Mouse (Mus musculus) ES-Bruce4 (cell line): ENCODE data around the gene Fbxo48. TPM values are rescaled to one million over a fixed set of nuclear protein-coding genes. Genes with fewer than 3 reads are reported as not detected.
A peak's percentile ranks its signal among the peaks of the same experiment; 100 is the strongest.

Source experiments
- H3K27ac ChIP-seq: 2 replicates; pipeline ENCODE4 v1.5.1; 2012; ENCODE audit warnings: low read length, inconsistent platforms; ENCODE audit not compliant: insufficient read depth
- H3K27me3 ChIP-seq: 2 replicates; pipeline ENCODE4 v1.6.1; 2012; ENCODE audit warnings: mild to moderate bottlenecking, low read length, inconsistent platforms; ENCODE audit not compliant: control insufficient read depth, poor library complexity, insufficient read depth, severe bottlenecking
- H3K36me3 ChIP-seq: 2 replicates; pipeline ENCODE4 v1.6.1; 2012; ENCODE audit warnings: inconsistent platforms, mild to moderate bottlenecking, low read length, moderate library complexity; ENCODE audit not compliant: control insufficient read depth, poor library complexity, insufficient read depth, severe bottlenecking
- H3K4me1 ChIP-seq: one replicate; pipeline ENCODE4 v1.8.1; 2011; ENCODE audit warnings: low read length; ENCODE audit not compliant: control insufficient read depth, insufficient read depth
- H3K4me3 ChIP-seq: 2 replicates; pipeline ENCODE4 v1.5.1; 2011; ENCODE audit warnings: low read depth, mild to moderate bottlenecking, low read length
- H3K9ac ChIP-seq: 2 replicates; pipeline ENCODE4 v1.6.1; 2012; ENCODE audit warnings: low read depth, mild to moderate bottlenecking, inconsistent platforms; ENCODE audit not compliant: poor library complexity, severe bottlenecking
- H3K9me3 ChIP-seq: replicated peaks from 2 replicates; pipeline ENCODE4 v1.6.1; 2012; ENCODE audit warnings: mild to moderate bottlenecking, low read length, inconsistent platforms; ENCODE audit not compliant: control insufficient read depth, poor library complexity, insufficient read depth, severe bottlenecking
- CTCF ChIP-seq: IDR thresholded peaks from one replicate; pipeline ENCODE4 v1.8.1; 2011; ENCODE audit warnings: low read depth, low read length
- EP300 ChIP-seq: IDR thresholded peaks from 2 replicates; pipeline ENCODE4 v1.6.1; 2011; ENCODE audit warnings: low read depth, low read length; ENCODE audit not compliant: insufficient read depth
- POLR2A ChIP-seq: IDR thresholded peaks from one replicate; pipeline ENCODE4 v1.8.1; 2011; ENCODE audit warnings: low read length; ENCODE audit not compliant: insufficient read depth
- polyA plus RNA-seq: library from polyadenylated mRNA; stranded (reverse); fragments of >200 nt; gene quantifications from 2 replicates; pipeline ENCODE4 v1.2.4, GENCODE M21; 2011; ENCODE audit warnings: low read depth; ENCODE audit not compliant: missing spikeins, insufficient read depth, insufficient read length

Gene Fbxo48
- 4.6 and 6.7 TPM in 2 replicates for polyA plus RNA-seq

- peak within 1 kb of the TSS; percentile 54 for H3K9ac ChIP-seq
- peak; percentile 89 for TF ChIP-seq POLR2A
- no peak for TF ChIP-seq EP300
- TF ChIP-seq CTCF = no peak
- H3K36me3 ChIP-seq = no peaks in the 10 kb centered on the region
- no peak within 1 kb of the TSS for H3K27ac ChIP-seq
- H3K4me1 ChIP-seq = no peaks in the 10 kb centered on the region
- no peaks in the 10 kb centered on the region for H3K27me3 ChIP-seq
- H3K4me3 ChIP-seq = peak within 1 kb of the TSS; percentile 86
- no peaks in the 10 kb centered on the region; the same call in 1 of the 2 replicates for H3K9me3 ChIP-seq
These were observed at the start of gene Fbxo48 for GRCm38 (mm10) chr11:16950976-16951760. Gene Fbxo48 (plus strand): TSS chr11:16951375.

- no peak overlapping the region for H3K27ac ChIP-seq
- no peaks in the 10 kb centered on the region for H3K4me1 ChIP-seq
- no peak for TF ChIP-seq CTCF
- H3K9ac ChIP-seq = no peak overlapping the region
- no peaks in the 10 kb centered on the region for H3K36me3 ChIP-seq
- H3K9me3 ChIP-seq = no peaks in the 10 kb centered on the region
- H3K27me3 ChIP-seq = no peaks in the 10 kb centered on the region
- H3K4me3 ChIP-seq = no peak overlapping the region
These were observed 46.7 kb upstream of the Fbxo48 start for GRCm38 (mm10) chr11:16904302-16905011.

GRCm38 (mm10) chr11:16905012-16905332 lies 46.2 kb upstream of the Fbxo48 start:
- no peak for TF ChIP-seq POLR2A
- no peak for TF ChIP-seq CTCF
- TF ChIP-seq EP300 = no peak
- H3K9ac ChIP-seq = no peak overlapping the region
- no peaks in the 10 kb centered on the region for H3K9me3 ChIP-seq
- H3K4me3 ChIP-seq = no peak overlapping the region
- H3K27me3 ChIP-seq = no peaks in the 10 kb centered on the region
- no peak overlapping the region for H3K27ac ChIP-seq
- no peaks in the 10 kb centered on the region for H3K4me1 ChIP-seq
- no peaks in the 10 kb centered on the region for H3K36me3 ChIP-seq

GRCm38 (mm10) chr11:16906530-16906929 lies 44.6 kb upstream of the Fbxo48 start:
- H3K4me3 ChIP-seq = no peak overlapping the region
- no peaks in the 10 kb centered on the region for H3K36me3 ChIP-seq
- no peak overlapping the region for H3K9ac ChIP-seq
- H3K27ac ChIP-seq = no peak overlapping the region
- H3K27me3 ChIP-seq = no peaks in the 10 kb centered on the region
- no peaks in the 10 kb centered on the region for H3K4me1 ChIP-seq
- TF ChIP-seq CTCF (no peak), EP300 (no peak), POLR2A (no peak)
- no peaks in the 10 kb centered on the region for H3K9me3 ChIP-seq

- H3K27me3 ChIP-seq = no peaks in the 10 kb centered on the region
- no peak overlapping the region for H3K4me3 ChIP-seq
- no peak overlapping the region for H3K27ac ChIP-seq
- no peaks in the 10 kb centered on the region for H3K4me1 ChIP-seq
- H3K9ac ChIP-seq = no peak overlapping the region
- TF ChIP-seq EP300 (no peak), CTCF (no peak)
- H3K9me3 ChIP-seq = no peaks in the 10 kb centered on the region
- no peaks in the 10 kb centered on the region for H3K36me3 ChIP-seq
These were observed 43.6 kb upstream of the Fbxo48 start for GRCm38 (mm10) chr11:16907517-16908129.

- Histone ChIP-seq H3K27me3 (no peaks in the 10 kb centered on the region), H3K4me3 (no peak overlapping the region), H3K27ac (no peak overlapping the region), H3K36me3 (no peaks in the 10 kb centered on the region), H3K9ac (no peak overlapping the region), H3K9me3 (no peaks in the 10 kb centered on the region), H3K4me1 (no peaks in the 10 kb centered on the region)
- TF ChIP-seq POLR2A (no peak), EP300 (no peak), CTCF (no peak)
These were observed 36.4 kb upstream of the Fbxo48 start for GRCm38 (mm10) chr11:16914756-16915155.
